Mouse (Mus musculus) G1E (cell line): ENCODE results near the gene Chaf1a. TPM values are rescaled to one million over a fixed set of nuclear protein-coding genes. Genes with fewer than 3 reads are reported as not detected.
"Not testable (repeated sequence)": the region's sequence is repeated elsewhere in the genome, so short reads cannot be mapped to it uniquely, and the experiment has no call there.

Source experiments
- ATAC-seq: 2 replicates; pipeline ENCODE4 v1.8.0; 2016; ENCODE audit warnings: mild to moderate bottlenecking; ENCODE audit not compliant: insufficient number of reproducible peaks, poor library complexity, low FRiP score, severe bottlenecking; ENCODE audit errors: extremely low read depth
- DNase-seq: peaks from one replicate; pipeline ENCODE4 v3.0.0; 2012; ENCODE audit warnings: low spot score
- H3K27me3 ChIP-seq: 2 replicates; pipeline ENCODE4 v1.6.1; 2012; ENCODE audit warnings: mild to moderate bottlenecking, low read length, inconsistent platforms; ENCODE audit not compliant: insufficient read depth
- H3K36me3 ChIP-seq: replicated peaks from 2 replicates; pipeline ENCODE3; 2012; ENCODE audit warnings: mild to moderate bottlenecking, inconsistent platforms
- H3K4me1 ChIP-seq: 2 replicates; pipeline ENCODE4 v1.6.1; 2012; ENCODE audit warnings: low read depth, low read length, inconsistent platforms, mixed read lengths; ENCODE audit not compliant: insufficient read depth
- H3K4me3 ChIP-seq: 2 replicates; pipeline ENCODE4 v1.5.1; 2012; ENCODE audit warnings: low read depth, mild to moderate bottlenecking, inconsistent platforms, low read length, moderate library complexity, mixed read lengths
- H3K9me3 ChIP-seq: replicated peaks from 2 replicates; pipeline ENCODE4 v1.6.1; 2012; ENCODE audit warnings: inconsistent platforms
- CTCF ChIP-seq: IDR thresholded peaks from 2 replicates; pipeline ENCODE4 v1.5.1; 2012; ENCODE audit warnings: low read depth, low read length, inconsistent platforms, mixed read lengths
- GATA1 ChIP-seq: IDR thresholded peaks from 2 replicates; pipeline ENCODE4 v1.6.1; 2012; ENCODE audit warnings: borderline replicate concordance, low read length, inconsistent platforms, mixed read lengths
- GATA2 ChIP-seq: IDR thresholded peaks from 2 replicates; pipeline ENCODE4 v1.6.1; 2012; ENCODE audit warnings: low read depth, low read length, inconsistent platforms, borderline replicate concordance
- POLR2AphosphoS5 ChIP-seq: IDR thresholded peaks from 2 replicates; pipeline ENCODE4 v1.6.1; 2012; ENCODE audit warnings: low read depth, low read length, inconsistent platforms; ENCODE audit not compliant: insufficient replicate concordance
- TAL1 ChIP-seq: conservative IDR thresholded peaks from 2 replicates; pipeline ENCODE4 v1.6.1; 2012; ENCODE audit warnings: low read depth, low read length, inconsistent platforms, mixed read lengths
- polyA plus RNA-seq: library from polyadenylated mRNA; stranded (reverse); fragments of >175 nt; gene quantifications from 2 replicates; pipeline ENCODE4 v1.2.3, GENCODE M21; 2012
- total RNA-seq, 2 experiments: library from RNA; stranded (forward) in 1 of 2; stranded (reverse) in 1 of 2; fragments of 200-1000 nt in 1 of 2; fragments of >200 nt in 1 of 2; fragmentation: Nextera tagmentation in 1 of 2; gene quantifications; 2 replicates each; pipeline ENCODE4 v1.2.3; 2014 to 2017

Chaf1a gene
- total and polyA plus RNA-seq, 3 experiments, result 31.2 to 143 (median 31.3) TPM

GRCm38 (mm10) chr17:56054938-56055337, 14.7 kb downstream of the Chaf1a start:
- H3K4me3 ChIP-seq, result no peak overlapping the region
- TF ChIP-seq GATA2 (no peak), POLR2AphosphoS5 (no peak), CTCF (no peak), TAL1 (no peak), GATA1 (no peak)
- H3K36me3 ChIP-seq, result peaks cover 96% of the 10 kb centered on the region
- ATAC-seq (no peak), DNase-seq (no peak)
- H3K4me1 ChIP-seq, result peaks cover 35% of the 10 kb centered on the region
- no peaks in the 10 kb centered on the region for H3K9me3 ChIP-seq
- no peaks in the 10 kb centered on the region for H3K27me3 ChIP-seq

DNA sequence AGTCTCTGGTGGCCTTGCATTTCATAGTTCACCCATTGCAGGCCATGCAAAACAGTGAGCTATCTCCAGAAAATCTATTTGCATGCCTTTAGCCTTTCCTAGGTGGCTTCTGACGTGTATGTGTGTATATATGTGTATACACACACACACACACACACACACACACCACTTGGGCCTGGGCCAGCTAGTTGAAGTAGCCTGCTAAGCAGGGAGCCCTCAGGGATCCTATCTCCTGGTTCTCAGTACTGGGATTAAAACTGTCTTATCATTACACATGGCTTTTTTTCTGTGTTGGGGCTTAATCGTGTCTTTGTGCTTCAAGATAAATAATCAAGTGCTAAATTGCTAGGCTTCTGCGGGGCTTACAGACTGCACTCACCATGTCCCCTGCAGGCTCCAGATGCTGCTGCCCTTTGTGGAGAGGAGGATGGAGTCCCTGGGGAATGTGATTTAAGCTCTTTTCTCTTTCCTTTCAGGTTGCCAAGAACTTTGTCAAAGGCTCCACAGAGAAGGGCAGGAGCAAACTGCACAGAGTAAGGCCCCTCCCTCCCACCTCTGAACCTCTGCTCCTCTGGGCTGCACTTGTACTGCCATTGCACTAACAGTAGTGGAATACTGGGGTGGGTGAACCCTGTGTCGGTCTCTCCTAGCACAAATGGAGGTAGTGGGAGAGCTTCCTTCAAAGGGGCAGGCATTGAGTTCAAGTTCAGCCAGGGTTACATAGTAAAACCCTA, 15.9 kb downstream of the Chaf1a start:
- ATAC-seq (no peak), DNase-seq (no peak)
- Histone ChIP-seq H3K4me3 (no peak overlapping the region), H3K27me3 (no peaks in the 10 kb centered on the region), H3K36me3 (peaks cover 96% of the 10 kb centered on the region), H3K4me1 (peaks cover 33% of the 10 kb centered on the region), H3K9me3 (no peaks in the 10 kb centered on the region)
- no peak for TF ChIP-seq GATA1
- no peak for TF ChIP-seq GATA2
- TF ChIP-seq TAL1, result no peak
- no peak for TF ChIP-seq CTCF
- TF ChIP-seq POLR2AphosphoS5, result no peak

DNA sequence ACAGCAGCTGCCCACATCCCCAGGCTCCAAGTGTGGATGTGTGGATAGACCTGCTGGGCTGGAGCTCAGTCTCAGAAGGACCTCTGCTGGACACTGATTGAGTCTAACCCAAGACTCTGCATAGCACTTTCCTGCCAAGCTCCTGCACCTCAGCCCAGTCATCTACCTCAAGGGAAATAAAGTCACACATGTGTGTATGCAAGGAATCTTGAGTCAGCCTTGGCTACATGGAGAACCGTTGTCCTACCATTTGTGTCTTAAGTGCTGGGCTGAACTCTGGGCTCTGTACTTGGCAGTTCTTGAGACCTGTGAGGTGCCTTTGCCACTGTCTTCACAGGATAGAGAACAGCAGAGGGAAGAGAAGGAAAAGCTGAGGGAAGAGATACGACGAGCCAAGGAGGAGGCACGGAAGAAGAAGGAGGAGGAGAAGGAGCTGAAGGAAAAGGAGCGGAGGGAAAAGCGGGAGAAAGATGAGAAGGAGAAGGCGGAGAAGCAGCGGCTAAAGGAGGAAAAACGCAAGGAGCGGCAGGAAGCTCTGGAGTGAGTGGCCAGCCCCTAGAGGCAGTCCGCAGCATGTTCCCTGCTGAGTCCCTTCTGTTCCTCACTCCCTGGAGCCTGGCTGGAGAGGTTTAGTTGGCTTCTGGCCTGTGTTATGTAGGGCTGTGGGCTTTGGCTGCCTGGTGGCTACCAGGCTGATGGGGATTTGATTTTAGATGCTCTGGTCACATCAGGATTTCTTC, 17.3 kb downstream of the Chaf1a start:
- Histone ChIP-seq H3K36me3 (peaks cover 96% of the 10 kb centered on the region), H3K27me3 (no peaks in the 10 kb centered on the region), H3K4me1 (peaks cover 24% of the 10 kb centered on the region), H3K9me3 (no peaks in the 10 kb centered on the region), H3K4me3 (no peak overlapping the region)
- TF ChIP-seq GATA2, result no peak
- no peak for TF ChIP-seq GATA1
- TF ChIP-seq POLR2AphosphoS5, result no peak
- no peak for TF ChIP-seq TAL1
- TF ChIP-seq CTCF, result no peak
- DNase-seq (no peak), ATAC-seq (no peak)

GRCm38 (mm10) chr17:56062081-56062480, 21.8 kb downstream of the Chaf1a start:
- Histone ChIP-seq H3K4me1 (peaks cover 11% of the 10 kb centered on the region), H3K9me3 (no peaks in the 10 kb centered on the region), H3K4me3 (no peak overlapping the region), H3K27me3 (no peaks in the 10 kb centered on the region), H3K36me3 (peaks cover 100% of the 10 kb centered on the region)
- DNase-seq, result no peak
- no peak for ATAC-seq
- TF ChIP-seq CTCF, result no peak
- no peak for TF ChIP-seq GATA1
- TF ChIP-seq GATA2, result no peak
- no peak for TF ChIP-seq TAL1
- TF ChIP-seq POLR2AphosphoS5, result no peak

DNA sequence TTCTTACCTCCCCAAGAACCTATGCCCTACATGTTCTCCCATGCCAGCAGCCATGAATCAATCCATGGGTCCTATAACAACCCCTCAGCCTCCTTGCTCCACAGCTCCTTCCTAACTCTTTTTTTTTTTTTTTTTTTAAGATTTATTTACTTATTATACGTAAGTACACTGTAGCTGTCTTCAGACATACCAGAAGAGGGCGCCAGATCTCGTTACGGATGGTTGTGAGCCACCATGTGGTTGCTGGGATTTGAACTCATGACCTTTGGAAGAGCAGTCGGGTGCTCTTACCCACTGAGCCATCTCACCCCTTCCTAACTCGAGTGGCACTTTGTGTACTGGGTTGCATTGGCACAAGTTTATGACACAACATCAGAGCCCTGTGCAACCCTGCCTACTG, 25.5 kb downstream of the Chaf1a start:
- H3K4me3 ChIP-seq, DNase-seq, H3K27me3 ChIP-seq, H3K9me3 ChIP-seq, ATAC-seq: not testable (repeated sequence)
- peaks cover 100% of the 10 kb centered on the region for H3K36me3 ChIP-seq
- H3K4me1 ChIP-seq, result peaks cover 14% of the 10 kb centered on the region

DNA sequence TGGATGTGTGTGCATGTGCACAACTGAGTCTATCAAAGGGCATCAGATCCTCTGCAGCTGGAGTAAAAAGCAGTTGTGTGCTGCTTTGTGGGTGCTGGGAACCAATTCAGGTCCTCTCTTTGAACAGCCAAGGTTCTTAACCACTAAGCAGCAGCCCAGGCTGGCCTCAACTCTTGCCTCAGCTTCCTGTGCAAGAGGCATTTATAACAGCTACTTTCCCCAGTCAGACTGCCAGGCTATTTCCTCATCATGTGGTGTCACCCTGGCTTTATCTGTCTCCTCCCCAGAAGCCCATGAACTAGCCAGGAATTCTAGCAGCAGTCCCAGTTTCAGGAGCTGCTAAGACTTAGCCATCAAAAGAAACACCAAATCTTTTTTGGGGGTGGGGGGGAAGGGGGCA, 26.2 kb downstream of the Chaf1a start:
- peaks cover 14% of the 10 kb centered on the region for H3K4me1 ChIP-seq
- TF ChIP-seq GATA1, result no peak
- TF ChIP-seq TAL1, result no peak
- TF ChIP-seq CTCF, result no peak
- no peak for TF ChIP-seq GATA2
- no peak for TF ChIP-seq POLR2AphosphoS5
- no peaks in the 10 kb centered on the region for H3K9me3 ChIP-seq
- no peak for ATAC-seq
- DNase-seq, result no peak
- peaks cover 100% of the 10 kb centered on the region for H3K36me3 ChIP-seq
- H3K4me3 ChIP-seq, result no peak overlapping the region
- H3K27me3 ChIP-seq, result no peaks in the 10 kb centered on the region
